Mouse (Mus musculus) cortical plate, adult 2 months (tissue): Measurements from ENCODE around the gene Palm. TPM values are rescaled to one million over a fixed set of nuclear protein-coding genes. Genes with fewer than 3 reads are reported as not detected.

Experiments used
- H3K27ac ChIP-seq: fragments of 200-500 bp; 2 replicates; pipeline ENCODE4 v1.5.1; 2012; ENCODE audit warnings: low read length, control low read depth, inconsistent platforms; ENCODE audit not compliant: insufficient read depth
- H3K4me1 ChIP-seq: fragments of 200-500 bp; 2 replicates; pipeline ENCODE4 v1.6.1; 2011; ENCODE audit warnings: low read length; ENCODE audit not compliant: control insufficient read depth, insufficient read depth
- H3K4me3 ChIP-seq: fragments of 200-500 bp; 2 replicates; pipeline ENCODE4 v1.5.1; 2011; ENCODE audit warnings: mild to moderate bottlenecking, low read length, control low read depth; ENCODE audit not compliant: insufficient read depth
- CTCF ChIP-seq: fragments of 200-500 bp; IDR thresholded peaks from 2 replicates; pipeline ENCODE4 v1.5.1; 2011; ENCODE audit warnings: mild to moderate bottlenecking, control low read depth, low read length; ENCODE audit not compliant: insufficient read depth; ENCODE audit errors: extremely low read depth
- POLR2A ChIP-seq: fragments of 200-500 bp; IDR thresholded peaks from 2 replicates; pipeline ENCODE4 v1.6.1; 2011; ENCODE audit warnings: mild to moderate bottlenecking, low read length, control low read depth; ENCODE audit not compliant: insufficient read depth; ENCODE audit errors: extremely low read depth
- polyA plus RNA-seq: library from polyadenylated mRNA; depleted of rRNA; stranded (reverse); fragments of >200 nt; gene quantifications from 2 replicates; pipeline ENCODE4 v1.2.3, GENCODE M21; 2012; rRNA removed

Palm gene
- polyA plus RNA-seq, 1 experiment, result 294 TPM

DNA sequence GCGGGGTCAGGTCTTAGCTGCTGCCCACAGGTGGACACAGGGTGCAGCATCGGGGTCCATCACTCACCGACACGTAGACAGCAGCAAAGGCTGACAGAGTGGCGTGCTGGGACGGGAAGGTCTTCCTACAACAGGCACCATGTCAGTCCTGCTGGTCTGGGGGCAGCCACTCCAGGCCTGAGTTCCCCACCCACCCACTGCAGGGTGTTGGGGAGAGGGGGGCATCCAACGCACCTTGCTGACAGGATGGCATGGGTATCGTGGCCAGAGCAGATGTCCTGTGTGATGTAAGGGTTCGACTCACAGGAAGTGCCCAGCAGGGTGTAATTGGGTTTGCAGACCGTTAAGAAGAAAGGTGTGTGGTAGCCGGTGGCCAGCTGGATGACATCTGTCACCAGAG is 73.2 kb downstream of the Palm start:
- H3K4me1 ChIP-seq, result 0 out of 2 replicates have a peak, but pooled peaks cover 1% of the 10 kb centered on the region
- no peak overlapping the region for H3K4me3 ChIP-seq
- no peak overlapping the region for H3K27ac ChIP-seq
- TF ChIP-seq CTCF (no peak), POLR2A (no peak)

Other genes with a start within 250 kb of the Palm start
- gene Mier2, start 238.4 kb upstream of the Palm start, polyA plus RNA-seq, result 78.3 and 79.6 TPM in 2 replicates
- 1.9 and 2.6 TPM in 2 replicates for gene Theg, start 206.2 kb upstream of the Palm start, polyA plus RNA-seq
- gene C2cd4c, start 179.5 kb upstream of the Palm start, polyA plus RNA-seq, result 12.4 and 13.3 TPM in 2 replicates
- 56.2 and 65.5 TPM in 2 replicates for gene Shc2, start 155.7 kb upstream of the Palm start, polyA plus RNA-seq
- gene Odf3l2, start 147.8 kb upstream of the Palm start, polyA plus RNA-seq, result 0.15 and 0.17 TPM in 2 replicates
- not detected in 2 replicates for gene Madcam1, start 129.0 kb upstream of the Palm start, polyA plus RNA-seq
- 87.5 and 88.2 TPM in 2 replicates for gene Tpgs1, start 124.2 kb upstream of the Palm start, polyA plus RNA-seq
- 110 TPM in 2 replicates for gene Cdc34, start 111.4 kb upstream of the Palm start, polyA plus RNA-seq
- 1.1 and 1.4 TPM in 2 replicates for gene Gzmm, start 104.6 kb upstream of the Palm start, polyA plus RNA-seq
- gene Bsg, start 89.1 kb upstream of the Palm start, polyA plus RNA-seq, result 1,018 and 1,074 TPM in 2 replicates
- 123 and 128 TPM in 2 replicates for gene Hcn2, start 76.9 kb upstream of the Palm start, polyA plus RNA-seq
- 51.6 and 54.9 TPM in 2 replicates for gene Polrmt, start 47.0 kb upstream of the Palm start, polyA plus RNA-seq
- 6.5 and 9.7 TPM in 2 replicates for gene Fgf22, start 38.5 kb upstream of the Palm start, polyA plus RNA-seq
- 157 TPM in 2 replicates for gene Rnf126, start 26.6 kb upstream of the Palm start, polyA plus RNA-seq
- gene Fstl3, start 16.3 kb upstream of the Palm start, polyA plus RNA-seq, result 5.7 and 5.9 TPM in 2 replicates
- gene Prss57, start 2.6 kb upstream of the Palm start, polyA plus RNA-seq, result 1.4 and 2.1 TPM in 2 replicates
- gene Misp, start 27.4 kb downstream of the Palm start, polyA plus RNA-seq, result 0.13 and 0.21 TPM in 2 replicates
- gene Ptbp1, start 60.9 kb downstream of the Palm start, polyA plus RNA-seq, result 53.3 and 54.1 TPM in 2 replicates
- 4.3 and 5.2 TPM in 2 replicates for gene Prtn3, start 80.9 kb downstream of the Palm start, polyA plus RNA-seq
- gene Plppr3, start 81.1 kb downstream of the Palm start, polyA plus RNA-seq, result 79.9 and 80.5 TPM in 2 replicates
- gene Elane, start 92.7 kb downstream of the Palm start, polyA plus RNA-seq, result not detected in 2 replicates
- 0.40 and 1.6 TPM in 2 replicates for gene Cfd, start 97.3 kb downstream of the Palm start, polyA plus RNA-seq
- gene Med16, start 115.4 kb downstream of the Palm start, polyA plus RNA-seq, result 64.8 and 68.2 TPM in 2 replicates
- not detected in 2 replicates for gene Gm26602, start 117.3 kb downstream of the Palm start, polyA plus RNA-seq
- gene Kiss1r, start 123.4 kb downstream of the Palm start, polyA plus RNA-seq, result 12.1 and 12.5 TPM in 2 replicates
- gene R3hdm4, start 127.6 kb downstream of the Palm start, polyA plus RNA-seq, result 425 TPM in 2 replicates
- gene Arid3a, start 133.5 kb downstream of the Palm start, polyA plus RNA-seq, result 3.1 and 3.2 TPM in 2 replicates
- gene Wdr18, start 166.6 kb downstream of the Palm start, polyA plus RNA-seq, result 60.9 and 63.2 TPM in 2 replicates
- gene Grin3b, start 177.1 kb downstream of the Palm start, polyA plus RNA-seq, result 0.21 and 0.40 TPM in 2 replicates
- 168 and 183 TPM in 2 replicates for gene Tmem259, start 190.8 kb downstream of the Palm start, polyA plus RNA-seq
- gene Cnn2, start 195.0 kb downstream of the Palm start, polyA plus RNA-seq, result 8.0 and 9.0 TPM in 2 replicates
- gene Abca7, start 202.9 kb downstream of the Palm start, polyA plus RNA-seq, result 10.9 and 11.5 TPM in 2 replicates
- gene Arhgap45, start 223.1 kb downstream of the Palm start, polyA plus RNA-seq, result 6.6 and 7.2 TPM in 2 replicates
- gene Polr2e, start 246.2 kb downstream of the Palm start, polyA plus RNA-seq, result 236 and 245 TPM in 2 replicates